Mouse (Mus musculus) liver, adult 2 months (tissue): ENCODE measurements at regions not wholly inside any gene's neighbourhood (a gene's known extent, or its start where the extent isn't known, plus 50 kb on each side); places are given as distances from the start of the nearest gene placed in this dataset.

Experiments used
- CTCF ChIP-seq: fragments of 200-500 bp; IDR thresholded peaks from 2 replicates; pipeline ENCODE4 v1.5.1; 2011; ENCODE audit warnings: low read depth, low read length, control low read depth
- POLR2A ChIP-seq: fragments of 200-500 bp; IDR thresholded peaks from 2 replicates; pipeline ENCODE4 v1.6.1; 2011; ENCODE audit warnings: low read length, control low read depth; ENCODE audit not compliant: insufficient read depth; ENCODE audit errors: extremely low read depth

DNA sequence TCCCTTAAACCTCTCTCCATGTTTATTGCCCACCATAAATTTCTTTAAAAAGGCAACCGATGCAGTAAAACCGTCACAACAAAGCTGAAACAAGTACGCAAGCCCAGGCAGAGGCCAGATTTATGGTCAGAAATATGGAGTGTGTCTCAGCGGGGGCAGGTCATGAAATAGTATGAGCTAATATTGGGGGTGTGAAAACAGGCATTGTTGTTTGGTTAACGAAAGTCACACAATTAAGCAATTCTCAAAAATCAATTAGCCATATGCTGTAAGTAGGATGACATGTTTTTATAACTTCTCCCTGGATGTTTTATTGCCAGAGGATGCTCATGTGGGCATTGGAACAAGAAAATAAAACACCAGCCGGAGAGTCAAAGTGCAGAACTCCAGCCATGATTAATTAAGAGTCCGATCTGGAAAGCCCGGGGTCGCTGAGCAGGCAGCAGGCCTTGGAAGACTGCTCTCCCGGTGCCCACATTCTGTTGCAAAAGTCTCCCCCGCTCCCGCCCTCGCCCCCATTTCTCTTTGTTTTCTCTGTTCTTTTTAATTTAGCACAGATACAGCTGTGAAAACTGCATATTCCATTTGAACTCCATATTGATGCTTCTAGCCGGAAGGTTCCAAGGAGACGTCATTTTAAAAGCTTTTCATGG is 239.0 kb downstream of the Cxcl12 start:
- TF ChIP-seq POLR2A, result no peak
- no peak for TF ChIP-seq CTCF
